ENCODE assay signal across 8 mouse cellular contexts in the genomic region with DNA sequence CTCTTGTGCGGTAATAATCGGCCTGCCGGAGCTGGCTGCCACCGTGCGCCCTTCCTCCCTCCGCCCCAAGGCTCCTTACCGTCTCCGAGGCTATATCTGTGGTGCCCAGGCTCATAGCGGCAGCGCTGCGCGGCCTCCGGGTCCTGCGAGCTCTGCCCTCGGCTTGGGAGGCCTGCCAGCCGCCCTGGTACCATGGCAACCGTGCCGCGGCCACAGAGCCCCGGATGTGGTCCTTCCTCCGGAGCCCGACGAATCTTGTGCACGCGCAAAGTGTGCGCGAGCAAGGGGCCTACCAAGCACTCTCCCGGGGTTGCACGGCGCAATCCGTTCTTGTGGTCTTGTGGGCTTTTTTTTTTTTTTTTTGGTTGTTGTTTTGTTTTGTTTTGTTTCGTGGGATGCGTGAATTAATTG. TPM values are rescaled to one million over a fixed set of nuclear protein-coding genes. Genes with fewer than 3 reads are reported as not detected.
DNase-seq lines count a peak whose midpoint lies in the region; ATAC-seq lines count a peak whose summit lies in the region.

TSS of gene Iqce (minus strand) at position 276 of the 411 bp plus-strand sequence.

- no peaks in the 10 kb centered on the region for H3K36me3 ChIP-seq in hindbrain, embryonic 11.5 days (ENCODE audit: control insufficient read depth, insufficient read depth, low read length)

- peak within 1 kb of the TSS; percentile 84 for H3K9ac ChIP-seq in hindbrain, embryonic 11.5 days (ENCODE audit: low read depth, low read length)

- H3K4me3 ChIP-seq in hindbrain, embryonic 11.5 days (ENCODE audit: low read depth, low read length): peak within 1 kb of the TSS; percentile 75

- H3K9me3 ChIP-seq in hindbrain, embryonic 11.5 days (ENCODE audit: control insufficient read depth, low read length): no peaks in the 10 kb centered on the region

- H3K27ac ChIP-seq in hindbrain, embryonic 11.5 days (ENCODE audit: low read depth, low read length): peak within 1 kb of the TSS; percentile 64

- peaks cover 6% of the 10 kb centered on the region; the same call in 1 of the 2 replicates for H3K4me1 ChIP-seq in hindbrain, embryonic 11.5 days (replicated peaks; ENCODE audit: control insufficient read depth, insufficient read depth, low read length)

- under 1% methylated on average over 33 of the region's 33 CpGs for WGBS in hindbrain, embryonic 11.5 days

- peak; percentile 55 for ATAC-seq in hindbrain, embryonic 11.5 days (ENCODE audit: low FRiP score)

- no peaks in the 10 kb centered on the region for H3K27me3 ChIP-seq in hindbrain, embryonic 11.5 days (ENCODE audit: control insufficient read depth, insufficient read depth, low read length)

- H3K4me2 ChIP-seq in hindbrain, embryonic 11.5 days (replicated peaks; ENCODE audit: low read depth, low read length): peak within 1 kb of the TSS; percentile 80

- DNase-seq in MN1 (ENCODE audit: low spot score): peak; percentile 94
- peak; percentile 94 for DNase-seq in cerebellum, adult 9-10 months
- DNase-seq in frontal cortex, adult 2 months (ENCODE audit: extremely low spot score in 1 of 2, low spot score in 1 of 2): peak; percentile 88 to 96
- DNase-seq in hindbrain, embryonic 11.5 days (ENCODE audit: low spot score): peak; percentile 97
- peak; percentile 95 to 96 for DNase-seq in layer of hippocampus, postnatal 14 days (ENCODE audit: low spot score in 2 of 2)
- peak; percentile 97 for DNase-seq in lung, postnatal 14 days
- peak; percentile 63 for DNase-seq in retina, adult 2 months (ENCODE audit: low read depth, low spot score)
- DNase-seq in thymus, postnatal 36 days: peak; percentile 93 to 96

RNA-seq across cellular contexts. Expression of gene Iqce, which starts in this region (rescaled TPM):
- 47.7 and 60.0 TPM in 2 replicates for polyA plus RNA-seq in frontal cortex, adult 2 months (2012; rRNA removed)
- polyA plus RNA-seq in hindbrain, embryonic 11.5 days (2014; fragmentation: Nextera tagmentation; extraction: Ambion mirVana): 15.1 and 16.8 TPM in 2 replicates
- 10 to 100 TPM; 43.3 to 53.8 TPM for total RNA-seq in layer of hippocampus, postnatal 14 days (2021)

Comparison
In these comparisons a context has a peak if more than half of its experiments do, and no peak if none do; other contexts are left out.
1. Peak in every context shown above with its lines: DNase-seq, ATAC-seq, H3K4me3 ChIP-seq and H3K27ac ChIP-seq.